Mouse (Mus musculus): ENCODE results near the gene Gpr183. TPM values are rescaled to one million over a fixed set of nuclear protein-coding genes. Genes with fewer than 3 reads are reported as not detected.

Gene Gpr183
- polyA plus RNA-seq, 1 experiment from 2014 or later, result 3.0 TPM

- H3K36me3 ChIP-seq, result peaks cover 46% of the 10 kb centered on the region
- no peak for ATAC-seq (ENCODE audit: insufficient number of reproducible peaks, insufficient read depth, low FRiP score, low TSS enrichment, low read depth)
- WGBS, result 86% methylated on average over 6 of the region's 6 CpGs
Measured at GRCm38 (mm10) chr14:121916311-121917094, 48.5 kb downstream of the Gpr183 start.

GRCm38 (mm10) chr14:121915621-121916020 lies 49.4 kb downstream of the Gpr183 start, which contains the start of gene Gpr18:
Gpr18 (minus strand) TSS chr14:121915781.
- 75% methylated on average over 8 of the region's 8 CpGs for WGBS
- no peak within 1 kb of the TSS for H3K4me2 ChIP-seq
- H3K36me3 ChIP-seq, result peaks cover 52% of the 10 kb centered on the region
- no peak within 1 kb of the TSS for H3K4me3 ChIP-seq (replicated peaks)
- H3K27me3 ChIP-seq, result no peaks in the 10 kb centered on the region
- H3K9ac ChIP-seq (replicated peaks), result no peak within 1 kb of the TSS
- 0 out of 2 replicates have a peak, but pooled peaks cover 3% of the 10 kb centered on the region for H3K4me1 ChIP-seq (replicated peaks)
- no peak for ATAC-seq (ENCODE audit: insufficient number of reproducible peaks, insufficient read depth, low FRiP score, low TSS enrichment, low read depth)
- H3K9me3 ChIP-seq, result no peaks in the 10 kb centered on the region
- H3K27ac ChIP-seq, result no peak within 1 kb of the TSS

More at GRCm38 (mm10) chr14:121916311-121917094, 48.5 kb downstream of the Gpr183 start:
- Histone ChIP-seq H3K4me2 (no peak overlapping the region), H3K27ac (no peak overlapping the region), H3K27me3 (no peaks in the 10 kb centered on the region), H3K4me3 (replicated peaks) (no peak overlapping the region), H3K4me1 (replicated peaks) (0 out of 2 replicates have a peak, but pooled peaks cover 5% of the 10 kb centered on the region), H3K9me3 (no peaks in the 10 kb centered on the region), H3K9ac (replicated peaks) (no peak overlapping the region)

GRCm38 (mm10) chr14:121915143-121915542 lies 49.9 kb downstream of the Gpr183 start:
- Histone ChIP-seq H3K4me2 (no peak overlapping the region), H3K4me3 (replicated peaks) (no peak overlapping the region), H3K36me3 (peaks cover 57% of the 10 kb centered on the region), H3K9ac (replicated peaks) (no peak overlapping the region), H3K9me3 (no peaks in the 10 kb centered on the region), H3K27me3 (no peaks in the 10 kb centered on the region), H3K4me1 (replicated peaks) (no peaks in the 10 kb centered on the region), H3K27ac (no peak overlapping the region)
- WGBS, result 88% methylated on average over 5 of the region's 5 CpGs
- no peak for ATAC-seq (ENCODE audit: insufficient number of reproducible peaks, insufficient read depth, low FRiP score, low TSS enrichment, low read depth)

- 92% methylated on average over 7 of the region's 7 CpGs for WGBS
- ATAC-seq (ENCODE audit: insufficient number of reproducible peaks, insufficient read depth, low FRiP score, low TSS enrichment, low read depth), result no peak
- no peaks in the 10 kb centered on the region for H3K9me3 ChIP-seq
- no peak overlapping the region for H3K4me2 ChIP-seq
- H3K4me3 ChIP-seq (replicated peaks), result no peak overlapping the region
- no peak overlapping the region for H3K27ac ChIP-seq
- H3K4me1 ChIP-seq (replicated peaks), result no peaks in the 10 kb centered on the region
- no peaks in the 10 kb centered on the region for H3K27me3 ChIP-seq
- no peak overlapping the region for H3K9ac ChIP-seq (replicated peaks)
- peaks cover 67% of the 10 kb centered on the region for H3K36me3 ChIP-seq
Measured at GRCm38 (mm10) chr14:121912501-121912900, 52.5 kb downstream of the Gpr183 start.

- no peak overlapping the region for H3K4me2 ChIP-seq
- WGBS, result 90% methylated on average over 6 of the region's 6 CpGs
- no peak for ATAC-seq (ENCODE audit: insufficient number of reproducible peaks, insufficient read depth, low FRiP score, low TSS enrichment, low read depth)
- no peak overlapping the region for H3K27ac ChIP-seq
- no peaks in the 10 kb centered on the region for H3K27me3 ChIP-seq
- H3K36me3 ChIP-seq, result peaks cover 66% of the 10 kb centered on the region
- H3K9ac ChIP-seq (replicated peaks), result no peak overlapping the region
- no peaks in the 10 kb centered on the region for H3K4me1 ChIP-seq (replicated peaks)
- H3K9me3 ChIP-seq, result no peaks in the 10 kb centered on the region
- H3K4me3 ChIP-seq (replicated peaks), result no peak overlapping the region
Measured at GRCm38 (mm10) chr14:121909868-121910267, 55.1 kb downstream of the Gpr183 start.

- no peaks in the 10 kb centered on the region; the same call in 1 of the 2 replicates for H3K4me1 ChIP-seq (replicated peaks)
- H3K27ac ChIP-seq, result no peak overlapping the region
- H3K36me3 ChIP-seq, result peaks cover 58% of the 10 kb centered on the region
- H3K9ac ChIP-seq (replicated peaks), result no peak overlapping the region
- no peaks in the 10 kb centered on the region for H3K27me3 ChIP-seq
- no peak overlapping the region for H3K4me3 ChIP-seq (replicated peaks)
- H3K4me2 ChIP-seq, result no peak overlapping the region
- 91% methylated on average over 11 of the region's 11 CpGs for WGBS
- no peaks in the 10 kb centered on the region for H3K9me3 ChIP-seq
- ATAC-seq (ENCODE audit: insufficient number of reproducible peaks, insufficient read depth, low FRiP score, low TSS enrichment, low read depth), result no peak
Measured at GRCm38 (mm10) chr14:121906992-121907681, 57.9 kb downstream of the Gpr183 start.

GRCm38 (mm10) chr14:121906341-121906991 lies 58.5 kb downstream of the Gpr183 start:
- Histone ChIP-seq H3K4me1 (replicated peaks) (no peaks in the 10 kb centered on the region; the same call in 1 of the 2 replicates), H3K9ac (replicated peaks) (no peak overlapping the region), H3K27me3 (no peaks in the 10 kb centered on the region), H3K4me3 (replicated peaks) (no peak overlapping the region), H3K36me3 (peaks cover 58% of the 10 kb centered on the region), H3K9me3 (no peaks in the 10 kb centered on the region), H3K4me2 (no peak overlapping the region), H3K27ac (no peak overlapping the region)
- 64% methylated on average over 8 of the region's 8 CpGs for WGBS
- no peak for ATAC-seq (ENCODE audit: insufficient number of reproducible peaks, insufficient read depth, low FRiP score, low TSS enrichment, low read depth)

- Histone ChIP-seq H3K9ac (replicated peaks) (no peak overlapping the region), H3K9me3 (no peaks in the 10 kb centered on the region), H3K4me3 (replicated peaks) (no peak overlapping the region), H3K4me2 (no peak overlapping the region), H3K27ac (no peak overlapping the region), H3K36me3 (peaks cover 45% of the 10 kb centered on the region), H3K27me3 (no peaks in the 10 kb centered on the region), H3K4me1 (replicated peaks) (no peaks in the 10 kb centered on the region; the same call in 1 of the 2 replicates)
- 21% methylated on average over 3 of the region's 3 CpGs for WGBS
- no peak for ATAC-seq (ENCODE audit: insufficient number of reproducible peaks, insufficient read depth, low FRiP score, low TSS enrichment, low read depth)
Measured at GRCm38 (mm10) chr14:121904754-121905153, 60.2 kb downstream of the Gpr183 start.

- ATAC-seq (ENCODE audit: insufficient number of reproducible peaks, insufficient read depth, low FRiP score, low TSS enrichment, low read depth), result no peak
- no peaks in the 10 kb centered on the region for H3K9me3 ChIP-seq
- no peak overlapping the region for H3K4me3 ChIP-seq (replicated peaks)
- H3K4me2 ChIP-seq, result no peak overlapping the region
- 93% methylated on average over 7 of the region's 7 CpGs for WGBS
- peaks cover 35% of the 10 kb centered on the region for H3K36me3 ChIP-seq
- no peak overlapping the region for H3K27ac ChIP-seq
- H3K27me3 ChIP-seq, result no peaks in the 10 kb centered on the region
- no peaks in the 10 kb centered on the region; the same call in 1 of the 2 replicates for H3K4me1 ChIP-seq (replicated peaks)
- no peak overlapping the region for H3K9ac ChIP-seq (replicated peaks)
Measured at GRCm38 (mm10) chr14:121903381-121903876, 61.6 kb downstream of the Gpr183 start.

Data from limb, embryonic 12.5 days (tissue).